Mouse (Mus musculus): ENCODE results near the gene Nyx. TPM values are rescaled to one million over a fixed set of nuclear protein-coding genes. Genes with fewer than 3 reads are reported as not detected.

Nyx gene
- total RNA-seq, 2 experiments from 2014 or later: 0.15 to 0.21 TPM

GRCm38 (mm10) chrX:13492922-13493321, 27.0 kb downstream of the Nyx start:
- no peak for DNase-seq

- peak; percentile 21 for DNase-seq
Measured at GRCm38 (mm10) chrX:13494892-13495703, 29.2 kb downstream of the Nyx start.

- DNase-seq: no peak
Measured at GRCm38 (mm10) chrX:13500284-13500683, 34.4 kb downstream of the Nyx start.

GRCm38 (mm10) chrX:13502862-13503375, 37.0 kb downstream of the Nyx start:
- DNase-seq: no peak

GRCm38 (mm10) chrX:13504389-13504788, 38.5 kb downstream of the Nyx start:
- DNase-seq: no peak

- no peak for DNase-seq
Measured at GRCm38 (mm10) chrX:13506376-13506775, 40.5 kb downstream of the Nyx start.

- no peak for DNase-seq
Measured at GRCm38 (mm10) chrX:13513127-13513526, 47.2 kb downstream of the Nyx start.

GRCm38 (mm10) chrX:13513864-13514263, 48.0 kb downstream of the Nyx start:
- no peak for DNase-seq

GRCm38 (mm10) chrX:13516451-13516850, 50.5 kb downstream of the Nyx start:
- DNase-seq: no peak

- DNase-seq: no peak
Measured at GRCm38 (mm10) chrX:13518019-13518418, 52.1 kb downstream of the Nyx start.

GRCm38 (mm10) chrX:13518781-13519407, 53.0 kb downstream of the Nyx start:
- DNase-seq: no peak

- DNase-seq: peak; percentile 20
Measured at GRCm38 (mm10) chrX:13519408-13519783, 53.5 kb downstream of the Nyx start.

- DNase-seq: no peak
Measured at GRCm38 (mm10) chrX:13520566-13520965, 54.7 kb downstream of the Nyx start.

GRCm38 (mm10) chrX:13521288-13521687, 55.4 kb downstream of the Nyx start:
- no peak for DNase-seq

Other genes with a start within 250 kb of the Nyx start
- 100 to 1,000 TPM; 267 to 278 TPM for gene Ddx3x, start 185.1 kb upstream of the Nyx start, total RNA-seq (2021)
- gene Gpr34, start 166.0 kb downstream of the Nyx start, total RNA-seq (2021): 1 to 10 TPM; 1.2 to 1.8 TPM
- gene Gpr82, start 195.3 kb downstream of the Nyx start, total RNA-seq (2021): not detected